Mouse (Mus musculus): Measurements from ENCODE around the gene Traf3ip3. TPM values are rescaled to one million over a fixed set of nuclear protein-coding genes. Genes with fewer than 3 reads are reported as not detected.

Traf3ip3 gene
- polyA plus RNA-seq, 1 experiment, result 142 TPM

- WGBS, result under 1% methylated on average over 61 of the region's 61 CpGs
- H3K27ac ChIP-seq (ENCODE audit: control insufficient read depth, insufficient read depth, low read length), result peak within 1 kb of the TSS; percentile 70
- peaks cover 18% of the 10 kb centered on the region for H3K4me1 ChIP-seq (replicated peaks; ENCODE audit: control insufficient read depth, insufficient read depth, low read length)
- TF ChIP-seq POLR2A (IDR thresholded peaks at IDR 0.05; ENCODE audit: control insufficient read depth, extremely low read depth, insufficient read depth, low read length, poor library complexity) (peak; percentile 64; the same call in 1 of the 2 replicates), CTCF (IDR thresholded peaks at IDR 0.05; ENCODE audit: borderline replicate concordance, control insufficient read depth, extremely low read depth, insufficient read depth, low read length, poor library complexity) (peak; percentile 96)
- H3K27me3 ChIP-seq (ENCODE audit: control insufficient read depth, insufficient read depth, low read length), result no peaks in the 10 kb centered on the region
- peak; percentile 97 for DNase-seq
- H3K4me3 ChIP-seq (ENCODE audit: control insufficient read depth, insufficient read depth, low read length), result peak within 1 kb of the TSS; percentile 64
- H3K36me3 ChIP-seq (ENCODE audit: control insufficient read depth, insufficient read depth, low read length), result peaks cover 16% of the 10 kb centered on the region
Measured at GRCm38 (mm10) chr1:193129786-193130455, 71.6 kb downstream of the Traf3ip3 start, which contains the start of gene Diexf. Gene Diexf (minus strand): TSS chr1:193130272.

DNA sequence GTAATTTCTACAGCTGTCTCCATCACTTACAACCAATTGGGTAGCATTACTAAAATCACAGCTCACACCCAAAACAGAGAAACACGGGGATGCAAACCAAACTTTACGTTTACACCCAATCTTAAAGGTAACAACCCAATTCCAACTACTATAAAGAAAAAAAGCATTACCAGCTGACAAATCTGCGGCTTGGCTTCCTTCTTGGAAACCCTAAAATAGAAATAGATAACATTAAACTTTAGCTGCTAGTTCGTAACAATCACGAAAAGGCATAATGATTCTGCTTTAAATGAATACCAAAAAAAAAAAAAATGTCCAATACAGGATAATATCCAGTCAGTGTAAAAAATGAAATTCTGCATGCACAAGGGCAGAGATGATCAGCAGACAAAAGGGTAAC, 72.2 kb downstream of the Traf3ip3 start:
- no peaks in the 10 kb centered on the region for H3K27me3 ChIP-seq (ENCODE audit: control insufficient read depth, insufficient read depth, low read length)
- no peak overlapping the region for H3K27ac ChIP-seq (ENCODE audit: control insufficient read depth, insufficient read depth, low read length)
- peaks cover 20% of the 10 kb centered on the region for H3K36me3 ChIP-seq (ENCODE audit: control insufficient read depth, insufficient read depth, low read length)
- TF ChIP-seq CTCF (IDR thresholded peaks at IDR 0.05; ENCODE audit: borderline replicate concordance, control insufficient read depth, extremely low read depth, insufficient read depth, low read length, poor library complexity) (no peak), POLR2A (IDR thresholded peaks at IDR 0.05; ENCODE audit: control insufficient read depth, extremely low read depth, insufficient read depth, low read length, poor library complexity) (no peak)
- peaks cover 21% of the 10 kb centered on the region for H3K4me1 ChIP-seq (replicated peaks; ENCODE audit: control insufficient read depth, insufficient read depth, low read length)
- DNase-seq, result no peak
- 10% methylated on average over 5 of the region's 5 CpGs for WGBS
- peak overlapping the region; percentile 64 for H3K4me3 ChIP-seq (ENCODE audit: control insufficient read depth, insufficient read depth, low read length)

- Histone ChIP-seq H3K36me3 (ENCODE audit: control insufficient read depth, insufficient read depth, low read length) (peaks cover 26% of the 10 kb centered on the region), H3K4me3 (ENCODE audit: control insufficient read depth, insufficient read depth, low read length) (no peak overlapping the region), H3K27ac (ENCODE audit: control insufficient read depth, insufficient read depth, low read length) (no peak overlapping the region), H3K27me3 (ENCODE audit: control insufficient read depth, insufficient read depth, low read length) (no peaks in the 10 kb centered on the region), H3K4me1 (replicated peaks; ENCODE audit: control insufficient read depth, insufficient read depth, low read length) (peaks cover 30% of the 10 kb centered on the region)
- 95% methylated on average over 6 of the region's 6 CpGs for WGBS
- DNase-seq, result no peak
- no peak for TF ChIP-seq CTCF (IDR thresholded peaks at IDR 0.05; ENCODE audit: borderline replicate concordance, control insufficient read depth, extremely low read depth, insufficient read depth, low read length, poor library complexity)
- TF ChIP-seq POLR2A (IDR thresholded peaks at IDR 0.05; ENCODE audit: control insufficient read depth, extremely low read depth, insufficient read depth, low read length, poor library complexity), result no peak
Measured at GRCm38 (mm10) chr1:193128055-193128454, 73.4 kb downstream of the Traf3ip3 start.

DNA sequence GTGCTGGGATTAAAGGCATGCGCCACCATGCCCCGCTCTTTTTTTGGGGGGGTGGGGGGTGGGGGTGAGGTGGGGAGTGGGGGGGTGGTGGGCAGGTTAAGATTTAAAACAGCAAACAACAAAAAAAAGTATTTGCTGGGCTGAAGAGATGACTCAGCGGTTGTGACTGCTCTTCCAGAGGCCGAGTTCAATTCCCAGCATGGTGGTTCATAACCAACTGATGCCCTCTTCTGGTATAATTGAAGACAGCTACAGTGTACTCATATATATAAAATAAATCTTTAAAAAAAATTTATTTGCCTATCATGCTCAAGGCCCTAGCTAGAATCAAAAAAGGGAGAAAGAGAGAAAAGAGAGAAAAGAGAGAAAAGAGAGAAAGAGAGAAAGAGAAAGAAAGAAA, 75.7 kb downstream of the Traf3ip3 start:
- H3K4me3 ChIP-seq (ENCODE audit: control insufficient read depth, insufficient read depth, low read length), result no peak overlapping the region
- no peaks in the 10 kb centered on the region for H3K27me3 ChIP-seq (ENCODE audit: control insufficient read depth, insufficient read depth, low read length)
- peaks cover 38% of the 10 kb centered on the region for H3K4me1 ChIP-seq (replicated peaks; ENCODE audit: control insufficient read depth, insufficient read depth, low read length)
- DNase-seq, result no peak
- peaks cover 44% of the 10 kb centered on the region for H3K36me3 ChIP-seq (ENCODE audit: control insufficient read depth, insufficient read depth, low read length)
- WGBS, result 61% methylated on average over 4 of the region's 4 CpGs
- TF ChIP-seq POLR2A (IDR thresholded peaks at IDR 0.05; ENCODE audit: control insufficient read depth, extremely low read depth, insufficient read depth, low read length, poor library complexity), result no peak
- TF ChIP-seq CTCF (IDR thresholded peaks at IDR 0.05; ENCODE audit: borderline replicate concordance, control insufficient read depth, extremely low read depth, insufficient read depth, low read length, poor library complexity), result no peak
- H3K27ac ChIP-seq (ENCODE audit: control insufficient read depth, insufficient read depth, low read length), result no peak overlapping the region

Other genes with a start within 250 kb of the Traf3ip3 start
- gene Syt14, start 165.9 kb downstream of the Traf3ip3 start, polyA plus RNA-seq (2012; rRNA removed), result 0.78 and 0.97 TPM in 2 replicates
- gene Diexf, start 71.4 kb downstream of the Traf3ip3 start, polyA plus RNA-seq (2012; rRNA removed), result 67.4 and 76.9 TPM in 2 replicates
- 18.6 and 26.5 TPM in 2 replicates for gene Irf6, start 48.6 kb downstream of the Traf3ip3 start, polyA plus RNA-seq (2012; rRNA removed)
- gene A130010J15Rik, start 33.7 kb downstream of the Traf3ip3 start, polyA plus RNA-seq (2012; rRNA removed), result 6.8 and 7.2 TPM in 2 replicates
- gene Lamb3, start 6.0 kb upstream of the Traf3ip3 start, polyA plus RNA-seq (2012; rRNA removed), result 27.2 and 27.8 TPM in 2 replicates
- 43.1 and 59.6 TPM in 2 replicates for gene Hsd11b1, start 62.4 kb upstream of the Traf3ip3 start, polyA plus RNA-seq (2012; rRNA removed)
- 51.0 and 61.6 TPM in 2 replicates for gene G0s2, start 71.5 kb upstream of the Traf3ip3 start, polyA plus RNA-seq (2012; rRNA removed)
- gene Camk1g, start 168.6 kb upstream of the Traf3ip3 start, polyA plus RNA-seq (2012; rRNA removed), result 2.9 and 3.4 TPM in 2 replicates